In the genomic region with DNA sequence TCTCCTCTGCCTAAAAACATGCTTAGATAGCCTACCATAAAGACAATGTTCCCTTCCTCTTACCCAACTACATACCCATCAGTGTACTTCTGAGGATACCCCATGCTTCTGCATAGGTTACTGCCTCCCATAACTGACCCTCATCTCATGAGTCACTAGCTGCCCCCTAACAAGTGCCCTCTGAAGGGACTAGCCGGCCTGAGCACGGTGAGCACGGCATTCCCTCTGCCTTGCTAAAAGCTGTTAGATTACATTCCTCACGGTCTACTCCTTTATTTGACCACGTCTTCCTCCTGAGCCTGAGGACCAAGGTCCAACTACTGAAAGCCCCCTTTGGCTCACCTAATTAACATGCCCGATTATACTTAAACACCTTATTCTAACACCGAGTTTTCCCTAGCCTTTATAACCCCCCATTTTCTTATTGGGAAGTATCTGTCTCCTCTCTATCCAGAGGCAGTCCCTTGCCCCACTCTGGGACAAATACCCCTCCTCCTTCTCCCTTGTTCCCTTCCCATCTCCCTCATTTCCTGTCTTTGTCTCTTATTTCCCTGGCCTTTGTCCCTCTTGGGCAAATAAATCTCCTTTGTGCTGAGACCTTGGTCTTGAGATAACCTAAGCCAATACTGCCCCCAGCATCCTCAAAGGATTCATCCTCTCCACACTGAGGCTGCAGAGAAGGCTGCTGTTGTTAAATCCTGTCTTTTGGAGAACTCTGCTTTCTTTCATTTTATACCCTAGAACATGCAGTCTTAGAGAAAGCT, we compare ENCODE assay signal across 20 mouse cellular contexts.
DNase-seq lines count a peak whose midpoint lies in the region; ATAC-seq and TF ChIP-seq lines count a peak whose summit lies in the region.
"Had no signal": no experiment of that assay in that cellular context is flagged by ENCODE, and none has a peak within 500 bp of the region (broad histone marks: within the 10 kb centered on the region; RNA-seq: fewer than 3 reads in every experiment).

No protein-coding gene starts in this region.

- 0 out of 2 replicates have a peak, but pooled peaks cover 7% of the 10 kb centered on the region for H3K4me1 ChIP-seq in intestine, embryonic 14.5 days (replicated peaks; ENCODE audit: control insufficient read depth, insufficient read depth, low read length)
- H3K4me1 ChIP-seq in intestine, postnatal 0 days (replicated peaks; ENCODE audit: control insufficient read depth, insufficient read depth, low read length), result no peaks in the 10 kb centered on the region
- H3K4me1 ChIP-seq in lung, postnatal 0 days (ENCODE audit: insufficient read depth, low read depth, low read length), result 0 out of 2 replicates have a peak, but pooled peaks cover 6% of the 10 kb centered on the region
- no peaks in the 10 kb centered on the region for H3K4me1 ChIP-seq in stomach, embryonic 15.5 days
- H3K4me1 ChIP-seq: embryonic facial prominence, embryonic 12.5 days; forebrain, embryonic 15.5 days; hindbrain, embryonic 10.5 days had no signal

- no peak overlapping the region for H3K4me2 ChIP-seq in intestine, embryonic 14.5 days (ENCODE audit: low read length)
- no peak overlapping the region for H3K4me2 ChIP-seq in intestine, postnatal 0 days (replicated peaks; ENCODE audit: low read depth)
- no peak overlapping the region for H3K4me2 ChIP-seq in lung, postnatal 0 days (replicated peaks; ENCODE audit: low read depth, low read length)
- no peak overlapping the region for H3K4me2 ChIP-seq in stomach, embryonic 15.5 days
- H3K4me2 ChIP-seq: embryonic facial prominence, embryonic 12.5 days; forebrain, embryonic 15.5 days; heart, embryonic 13.5 days; hindbrain, embryonic 14.5 days had no signal

- no peaks in the 10 kb centered on the region for H3K9me3 ChIP-seq in intestine, embryonic 14.5 days (ENCODE audit: control insufficient read depth, low read length)
- H3K9me3 ChIP-seq in intestine, postnatal 0 days (ENCODE audit: control insufficient read depth), result no peaks in the 10 kb centered on the region
- no peaks in the 10 kb centered on the region for H3K9me3 ChIP-seq in lung, postnatal 0 days (ENCODE audit: low read length)
- no peaks in the 10 kb centered on the region for H3K9me3 ChIP-seq in stomach, embryonic 15.5 days
- H3K9me3 ChIP-seq: embryonic facial prominence, embryonic 12.5 days; forebrain, embryonic 15.5 days; G1E; heart, embryonic 13.5 days; hindbrain, embryonic 10.5 days had no signal

- H3K36me3 ChIP-seq in intestine, embryonic 14.5 days (ENCODE audit: control insufficient read depth, insufficient read depth, low read length), result 0 out of 2 replicates have a peak, but pooled peaks cover 4% of the 10 kb centered on the region
- peaks cover 5% of the 10 kb centered on the region for H3K36me3 ChIP-seq in intestine, postnatal 0 days (ENCODE audit: control insufficient read depth, insufficient read depth)
- H3K36me3 ChIP-seq in lung, postnatal 0 days (ENCODE audit: insufficient read depth, low read length), result no peaks in the 10 kb centered on the region
- no peaks in the 10 kb centered on the region; the same call in 1 of the 2 replicates for H3K36me3 ChIP-seq in stomach, embryonic 15.5 days
- H3K36me3 ChIP-seq: forebrain, embryonic 15.5 days had no signal

- no peak overlapping the region for H3K9ac ChIP-seq in intestine, embryonic 14.5 days (ENCODE audit: low read length)
- no peak overlapping the region for H3K9ac ChIP-seq in intestine, postnatal 0 days (ENCODE audit: low read depth, low read length)
- no peak overlapping the region for H3K9ac ChIP-seq in lung, postnatal 0 days (replicated peaks; ENCODE audit: low read depth)
- H3K9ac ChIP-seq in stomach, embryonic 15.5 days, result no peak overlapping the region
- H3K9ac ChIP-seq: embryonic facial prominence, embryonic 12.5 days; forebrain, embryonic 15.5 days; heart, embryonic 13.5 days; hindbrain, embryonic 14.5 days had no signal

- DNase-seq in intestine, embryonic 14.5 days (ENCODE audit: low spot score), result peak; percentile 51
- DNase-seq in lung, postnatal 0 days (ENCODE audit: low spot score), result peak; percentile 57
- no peak for DNase-seq in lung, adult 18-20 months
- DNase-seq in left cerebral cortex, postnatal 4 days, result no peak
- no peak for DNase-seq in frontal cortex, adult 2 months (ENCODE audit: extremely low spot score in 1 of 2, low spot score in 1 of 2)
- DNase-seq: adrenal gland, adult 8-10 months; cerebellum, adult 11 months; cerebellum, adult 8-10 months; cerebellum, postnatal 14 days; embryo, embryonic 11 days; gastrocnemius, postnatal 10 days; heart, adult 18-20 months had no signal

- intact Hi-C loops in left cerebral cortex, postnatal 4 days (cut with DNase I), result no loop called here

- peak; percentile 82 for ATAC-seq in intestine, embryonic 14.5 days (replicated peaks; ENCODE audit: low FRiP score, low TSS enrichment, low read depth)
- no peak for ATAC-seq in intestine, postnatal 0 days
- ATAC-seq in lung, postnatal 0 days, result peak; percentile 79
- ATAC-seq in stomach, embryonic 15.5 days (ENCODE audit: insufficient read depth, low FRiP score, low read depth), result peak; percentile 70; the same call in 1 of the 2 replicates
- ATAC-seq: forebrain, embryonic 15.5 days had no signal

- H3K27me3 ChIP-seq in intestine, embryonic 14.5 days (replicated peaks; ENCODE audit: control insufficient read depth, insufficient read depth, low read length), result no peaks in the 10 kb centered on the region
- H3K27me3 ChIP-seq in intestine, postnatal 0 days (replicated peaks; ENCODE audit: control insufficient read depth, insufficient read depth, low read length), result no peaks in the 10 kb centered on the region
- H3K27me3 ChIP-seq in lung, postnatal 0 days (replicated peaks; ENCODE audit: insufficient read depth, low read length), result no peaks in the 10 kb centered on the region
- H3K27me3 ChIP-seq in stomach, embryonic 15.5 days (replicated peaks), result no peaks in the 10 kb centered on the region
- H3K27me3 ChIP-seq: embryonic facial prominence, embryonic 12.5 days; forebrain, embryonic 15.5 days; heart, embryonic 13.5 days had no signal

- no peak for TF ChIP-seq CTCF in intestine, postnatal 0 days (IDR thresholded peaks at IDR 0.05; ENCODE audit: low read depth)
- TF ChIP-seq CTCF in lung, postnatal 0 days (IDR thresholded peaks at IDR 0.05), result no peak

- TF ChIP-seq EP300 in lung, postnatal 0 days (IDR thresholded peaks at IDR 0.05), result no peak

- WGBS in intestine, embryonic 14.5 days, result 57% methylated on average over 7 of the region's 7 CpGs
- 40% methylated on average over 7 of the region's 7 CpGs for WGBS in intestine, postnatal 0 days
- WGBS in lung, postnatal 0 days, result 57% methylated on average over 7 of the region's 7 CpGs
- 60% methylated on average over 7 of the region's 7 CpGs for WGBS in stomach, embryonic 15.5 days

- peak overlapping the region; percentile 62 for H3K27ac ChIP-seq in intestine, embryonic 14.5 days (ENCODE audit: low read depth)
- no peak overlapping the region for H3K27ac ChIP-seq in intestine, postnatal 0 days (ENCODE audit: low read depth, low read length)
- 0 out of 2 replicates have a peak overlapping the region, but pooled peaks have one; percentile 32 for H3K27ac ChIP-seq in lung, postnatal 0 days (ENCODE audit: low read length)
- H3K27ac ChIP-seq in stomach, embryonic 15.5 days, result no peak overlapping the region
- H3K27ac ChIP-seq: embryonic facial prominence, embryonic 12.5 days; forebrain, embryonic 15.5 days; heart, embryonic 13.5 days; hindbrain, embryonic 10.5 days; hindbrain, embryonic 14.5 days had no signal

- H3K4me3 ChIP-seq in intestine, embryonic 14.5 days (ENCODE audit: low read depth, low read length), result no peak overlapping the region
- H3K4me3 ChIP-seq in intestine, postnatal 0 days (ENCODE audit: low read depth, low read length), result no peak overlapping the region
- H3K4me3 ChIP-seq in lung, postnatal 0 days (ENCODE audit: low read depth, low read length), result no peak overlapping the region
- H3K4me3 ChIP-seq in stomach, embryonic 15.5 days (replicated peaks), result no peak overlapping the region
- H3K4me3 ChIP-seq: embryonic facial prominence, embryonic 12.5 days; forebrain, embryonic 15.5 days; heart, embryonic 13.5 days; hindbrain, embryonic 10.5 days had no signal

Comparison
In these comparisons a context has a peak if more than half of its experiments do, and no peak if none do; other contexts are left out.
1. DNase-seq: peak in intestine, embryonic 14.5 days (single experiment) and lung, postnatal 0 days (single experiment); none in lung, adult 18-20 months (0 of 2), left cerebral cortex, postnatal 4 days (single experiment) and frontal cortex, adult 2 months (0 of 2).
2. H3K27ac ChIP-seq: peak in intestine, embryonic 14.5 days (single experiment) and lung, postnatal 0 days (single experiment); none in intestine, postnatal 0 days (single experiment) and stomach, embryonic 15.5 days (single experiment).